Comparison of ENCODE assay signal across 7 mouse cellular contexts in the genomic region with DNA sequence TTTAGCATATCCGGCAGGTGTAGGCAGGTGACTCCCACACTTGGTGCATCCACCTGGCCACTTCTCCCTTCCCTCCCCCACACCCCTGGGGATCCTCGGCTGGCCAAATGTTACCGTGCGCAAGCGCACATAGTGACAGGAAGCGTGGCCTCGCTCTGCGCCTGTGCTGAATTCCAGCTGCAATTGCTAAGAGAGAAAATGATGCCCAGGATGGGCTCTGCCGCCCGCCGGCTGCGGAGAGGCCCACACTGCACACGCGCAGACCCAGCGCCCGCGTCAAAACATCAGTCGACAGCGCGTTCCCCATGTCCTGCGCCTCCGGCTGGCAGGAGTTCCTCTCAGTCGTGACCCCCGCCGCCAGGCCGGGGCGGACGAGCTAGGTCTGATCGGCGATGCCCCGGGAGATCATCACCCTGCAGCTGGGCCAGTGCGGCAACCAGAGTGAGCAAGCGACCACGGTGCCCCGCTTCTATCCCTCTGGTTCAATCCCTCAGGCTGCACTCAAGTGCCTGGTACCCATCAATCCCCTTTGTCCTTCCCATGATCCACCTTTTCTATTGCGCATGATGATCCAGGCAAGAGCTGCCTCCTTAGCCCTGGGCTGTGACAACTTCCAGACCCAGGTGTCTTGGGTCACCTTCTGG. TPM values are rescaled to one million over a fixed set of nuclear protein-coding genes. Genes with fewer than 3 reads are reported as not detected.
A peak's percentile ranks its signal among the peaks of the same experiment; 100 is the strongest.
DNase-seq lines count a peak whose midpoint lies in the region; ATAC-seq and TF ChIP-seq lines count a peak whose summit lies in the region.

TSS of gene Tubg2 (plus strand) at position 180 of the 644 bp plus-strand sequence.

- no peak for TF ChIP-seq POLR2A in small intestine, adult 2 months (IDR thresholded peaks at IDR 0.05; ENCODE audit: low read depth, low read length)

- peak within 1 kb of the TSS; percentile 80 for H3K4me2 ChIP-seq in forebrain, embryonic 15.5 days (replicated peaks)
- H3K4me2 ChIP-seq in hindbrain, embryonic 13.5 days, result peak within 1 kb of the TSS; percentile 71

- TF ChIP-seq CTCF in left cerebral cortex, adult 2 months (IDR thresholded peaks at IDR 0.05), result no peak; the same call in 1 of the 2 replicates
- TF ChIP-seq CTCF in small intestine, adult 2 months (IDR thresholded peaks at IDR 0.05; ENCODE audit: extremely low read depth, insufficient read length, insufficient replicate concordance, low read depth, low read length), result no peak

- peaks cover 7% of the 10 kb centered on the region; the same call in 1 of the 2 replicates for H3K27me3 ChIP-seq in forebrain, embryonic 15.5 days
- peaks cover 30% of the 10 kb centered on the region for H3K27me3 ChIP-seq in hindbrain, embryonic 13.5 days
- no peaks in the 10 kb centered on the region for H3K27me3 ChIP-seq in small intestine, adult 2 months (ENCODE audit: control insufficient read depth, insufficient read depth, low read length)

- peak; percentile 66 for DNase-seq in R1 (ENCODE audit: low read depth, low spot score)
- DNase-seq in left cerebral cortex, adult 2 months (ENCODE audit: extremely low spot score in 1 of 2, low spot score in 2 of 2), result peak; percentile 80
- peak; percentile 62 for DNase-seq in lung, postnatal 36 days

- H3K4me3 ChIP-seq in forebrain, embryonic 15.5 days, result peak within 1 kb of the TSS; percentile 51
- peak within 1 kb of the TSS; percentile 49 for H3K4me3 ChIP-seq in hindbrain, embryonic 13.5 days
- peak within 1 kb of the TSS; percentile 64 for H3K4me3 ChIP-seq in left cerebral cortex, adult 2 months
- H3K4me3 ChIP-seq in small intestine, adult 2 months (ENCODE audit: low read depth, low read length), result peak within 1 kb of the TSS; percentile 70

- no peaks in the 10 kb centered on the region for H3K9me3 ChIP-seq in forebrain, embryonic 15.5 days
- no peaks in the 10 kb centered on the region for H3K9me3 ChIP-seq in hindbrain, embryonic 13.5 days

- peak within 1 kb of the TSS; percentile 86 for H3K27ac ChIP-seq in forebrain, embryonic 15.5 days (replicated peaks)
- H3K27ac ChIP-seq in hindbrain, embryonic 13.5 days, result peak within 1 kb of the TSS; percentile 95
- H3K27ac ChIP-seq in left cerebral cortex, adult 2 months, result peak within 1 kb of the TSS; percentile 90
- peak within 1 kb of the TSS; percentile 29 for H3K27ac ChIP-seq in small intestine, adult 2 months (ENCODE audit: insufficient read depth, low read depth, low read length)

- no peaks in the 10 kb centered on the region for H3K36me3 ChIP-seq in forebrain, embryonic 15.5 days
- H3K36me3 ChIP-seq in hindbrain, embryonic 13.5 days, result 0 out of 2 replicates have a peak, but pooled peaks cover 6% of the 10 kb centered on the region
- H3K36me3 ChIP-seq in small intestine, adult 2 months (ENCODE audit: control insufficient read depth, insufficient read depth, low read length), result no peaks in the 10 kb centered on the region

- intact Hi-C loops in left cerebral cortex, adult 2 months (cut with DNase I), result no loop called here

- peak within 1 kb of the TSS; percentile 77 for H3K9ac ChIP-seq in forebrain, embryonic 15.5 days (replicated peaks)
- H3K9ac ChIP-seq in hindbrain, embryonic 13.5 days, result peak within 1 kb of the TSS; percentile 83

- WGBS in forebrain, embryonic 15.5 days, result 2% methylated on average over 36 of the region's 36 CpGs
- WGBS in hindbrain, embryonic 13.5 days, result 2% methylated on average over 36 of the region's 36 CpGs
- 4% methylated on average over 36 of the region's 36 CpGs for WGBS in small intestine, adult 2 months

- ATAC-seq in cerebellum, adult (ENCODE audit: insufficient number of reproducible peaks, low FRiP score, low TSS enrichment), result peak; percentile 70; the same call in 1 of the 2 replicates
- ATAC-seq in forebrain, embryonic 15.5 days (replicated peaks), result peak; percentile 93
- peak; percentile 94 for ATAC-seq in hindbrain, embryonic 13.5 days (ENCODE audit: low FRiP score)

- peaks cover 12% of the 10 kb centered on the region for H3K4me1 ChIP-seq in forebrain, embryonic 15.5 days
- peaks cover 17% of the 10 kb centered on the region for H3K4me1 ChIP-seq in hindbrain, embryonic 13.5 days (replicated peaks)
- H3K4me1 ChIP-seq in small intestine, adult 2 months (ENCODE audit: control insufficient read depth, insufficient read depth, insufficient read length, low read length), result peaks cover 10% of the 10 kb centered on the region

RNA-seq across cellular contexts. Expression of gene Tubg2, which starts in this region (rescaled TPM):
- 31.2 and 32.8 TPM in 2 replicates for polyA plus RNA-seq in forebrain, embryonic 15.5 days (2015; fragmentation: Nextera tagmentation; extraction: Ambion mirVana)
- polyA plus RNA-seq in hindbrain, embryonic 13.5 days (2015; fragmentation: Nextera tagmentation; extraction: Ambion mirVana), result 34.6 and 38.2 TPM in 2 replicates
- total RNA-seq in left cerebral cortex, adult 2 months (2021), result 10 to 100 TPM; 51.4 to 52.9 TPM
- 1.1 and 2.2 TPM in 2 replicates for polyA plus RNA-seq in small intestine, adult 2 months (2012; rRNA removed)

Comparison
In these comparisons a context has a peak if more than half of its experiments do, and no peak if none do; other contexts are left out.
1. Peak in every context shown above with its lines: DNase-seq, ATAC-seq, H3K4me3 ChIP-seq and H3K27ac ChIP-seq.
2. RNA of gene Tubg2 (polyA plus RNA-seq): 34.6 to 38.2 TPM in hindbrain, embryonic 13.5 days and 31.2 to 32.8 TPM in forebrain, embryonic 15.5 days; 1.1 to 2.2 TPM in small intestine, adult 2 months; every median in the first group is over 10 times any median in the second.
3. H3K27ac ChIP-seq: peak in every context shown above with its lines; median percentile 95 in hindbrain, embryonic 13.5 days; 90 in left cerebral cortex, adult 2 months; 86 in forebrain, embryonic 15.5 days; 29 in small intestine, adult 2 months.